Mouse (Mus musculus): ENCODE data around the gene Camk1d. TPM values are rescaled to one million over a fixed set of nuclear protein-coding genes. Genes with fewer than 3 reads are reported as not detected.

The Camk1d gene
- total and polyA plus RNA-seq, 3 experiments: 2.6 to 10.8 (median 6.8) TPM

DNA sequence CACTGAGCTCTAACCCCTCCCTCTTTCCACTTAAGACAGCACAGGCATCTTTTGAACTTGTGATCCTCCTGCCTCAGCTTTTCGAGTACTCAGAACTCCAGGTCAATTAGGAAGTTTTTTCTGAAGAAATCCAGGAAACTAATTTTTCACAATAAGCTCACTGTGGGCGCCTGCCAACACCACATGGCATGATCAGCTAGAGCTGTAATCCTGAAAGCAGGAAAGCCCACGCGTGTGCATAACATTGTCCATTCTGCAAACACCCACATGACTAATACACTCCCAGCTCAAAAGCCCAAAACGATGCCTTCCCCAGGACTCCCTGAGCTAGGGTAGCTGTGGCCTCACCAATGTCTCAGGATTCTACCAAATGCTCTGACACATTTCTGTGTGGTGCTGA is 125.2 kb downstream of the Camk1d start:
- Histone ChIP-seq H3K4me3 (ENCODE audit: low read depth, low read length) (no peak overlapping the region), H3K36me3 (replicated peaks) (no peaks in the 10 kb centered on the region), H3K4me1 (ENCODE audit: insufficient read depth, low read depth, low read length) (peaks cover 3% of the 10 kb centered on the region; the same call in 1 of the 2 replicates), H3K27me3 (ENCODE audit: insufficient read depth, low read length) (peaks cover 7% of the 10 kb centered on the region), H3K9me3 (replicated peaks) (no peaks in the 10 kb centered on the region)
- TF ChIP-seq TAL1 (conservative IDR thresholded peaks at IDR 0.05; ENCODE audit: low read depth, low read length): no peak
- no peak for TF ChIP-seq GATA2 (IDR thresholded peaks at IDR 0.05; ENCODE audit: borderline replicate concordance, low read depth, low read length)
- no peak for TF ChIP-seq GATA1 (IDR thresholded peaks at IDR 0.05; ENCODE audit: borderline replicate concordance, low read length)
- no peak for DNase-seq (ENCODE audit: low spot score)
- ATAC-seq (ENCODE audit: extremely low read depth, insufficient number of reproducible peaks, low FRiP score, poor library complexity, severe bottlenecking): no peak

DNA sequence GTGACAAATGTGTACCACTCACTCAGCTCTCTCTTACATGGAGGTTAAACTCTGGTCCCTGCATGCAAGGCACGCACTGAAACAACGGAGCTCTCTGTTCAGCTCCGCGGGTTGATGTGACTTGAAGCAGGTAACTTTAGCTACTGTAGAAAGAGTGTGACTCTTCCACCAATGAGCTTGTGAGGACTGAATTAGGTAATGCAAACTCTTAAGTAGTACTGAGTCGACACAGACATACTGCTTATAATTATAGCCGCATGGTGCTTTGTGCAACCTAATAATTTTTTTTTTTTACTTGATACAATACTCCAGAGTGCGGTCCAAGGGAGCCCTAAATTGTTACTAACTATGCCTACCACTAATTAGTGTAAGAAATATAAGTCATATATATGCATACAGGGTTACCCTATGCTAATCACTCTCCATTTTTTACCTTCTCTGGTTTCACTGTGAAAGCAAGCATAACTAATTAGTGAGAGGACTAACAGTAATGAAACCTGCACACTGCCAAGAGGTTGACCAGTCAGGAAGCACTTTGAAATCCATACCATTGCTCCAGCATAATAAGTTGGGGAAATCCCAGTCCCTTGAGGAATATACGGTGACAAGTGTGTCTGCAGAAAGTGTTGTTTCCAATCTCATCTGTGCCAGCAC is 125.9 kb downstream of the Camk1d start:
- H3K4me1 ChIP-seq (ENCODE audit: insufficient read depth, low read depth, low read length): peaks cover 3% of the 10 kb centered on the region; the same call in 1 of the 2 replicates
- no peaks in the 10 kb centered on the region for H3K9me3 ChIP-seq (replicated peaks)
- H3K4me3 ChIP-seq (ENCODE audit: low read depth, low read length): no peak overlapping the region
- no peak for DNase-seq (ENCODE audit: low spot score)
- peaks cover 7% of the 10 kb centered on the region for H3K27me3 ChIP-seq (ENCODE audit: insufficient read depth, low read length)
- no peak for ATAC-seq (ENCODE audit: extremely low read depth, insufficient number of reproducible peaks, low FRiP score, poor library complexity, severe bottlenecking)
- H3K36me3 ChIP-seq (replicated peaks): no peaks in the 10 kb centered on the region
- TF ChIP-seq CTCF (IDR thresholded peaks at IDR 0.05; ENCODE audit: low read depth, low read length): no peak
- no peak for TF ChIP-seq GATA2 (IDR thresholded peaks at IDR 0.05; ENCODE audit: borderline replicate concordance, low read depth, low read length)
- no peak for TF ChIP-seq TAL1 (conservative IDR thresholded peaks at IDR 0.05; ENCODE audit: low read depth, low read length)
- no peak for TF ChIP-seq GATA1 (IDR thresholded peaks at IDR 0.05; ENCODE audit: borderline replicate concordance, low read length)
- no peak for TF ChIP-seq POLR2AphosphoS5 (IDR thresholded peaks at IDR 0.05; ENCODE audit: insufficient replicate concordance, low read depth, low read length)

- ATAC-seq (ENCODE audit: extremely low read depth, insufficient number of reproducible peaks, low FRiP score, poor library complexity, severe bottlenecking): no peak
- no peak for DNase-seq (ENCODE audit: low spot score)
- Histone ChIP-seq H3K36me3 (replicated peaks) (no peaks in the 10 kb centered on the region), H3K9me3 (replicated peaks) (no peaks in the 10 kb centered on the region), H3K4me3 (ENCODE audit: low read depth, low read length) (no peak overlapping the region), H3K4me1 (ENCODE audit: insufficient read depth, low read depth, low read length) (no peaks in the 10 kb centered on the region), H3K27me3 (ENCODE audit: insufficient read depth, low read length) (peaks cover 2% of the 10 kb centered on the region; the same call in 1 of the 2 replicates)
- TF ChIP-seq GATA2 (IDR thresholded peaks at IDR 0.05; ENCODE audit: borderline replicate concordance, low read depth, low read length) (no peak), POLR2AphosphoS5 (IDR thresholded peaks at IDR 0.05; ENCODE audit: insufficient replicate concordance, low read depth, low read length) (no peak), GATA1 (IDR thresholded peaks at IDR 0.05; ENCODE audit: borderline replicate concordance, low read length) (no peak), CTCF (IDR thresholded peaks at IDR 0.05; ENCODE audit: low read depth, low read length) (no peak), TAL1 (conservative IDR thresholded peaks at IDR 0.05; ENCODE audit: low read depth, low read length) (no peak)
Measured at GRCm38 (mm10) chr2:5584318-5585027, 129.8 kb downstream of the Camk1d start.

- ATAC-seq (ENCODE audit: extremely low read depth, insufficient number of reproducible peaks, low FRiP score, poor library complexity, severe bottlenecking) (no peak), DNase-seq (ENCODE audit: low spot score) (no peak)
- H3K36me3 ChIP-seq (replicated peaks): no peaks in the 10 kb centered on the region
- no peak for TF ChIP-seq TAL1 (conservative IDR thresholded peaks at IDR 0.05; ENCODE audit: low read depth, low read length)
- TF ChIP-seq CTCF (IDR thresholded peaks at IDR 0.05; ENCODE audit: low read depth, low read length): no peak
- no peak for TF ChIP-seq POLR2AphosphoS5 (IDR thresholded peaks at IDR 0.05; ENCODE audit: insufficient replicate concordance, low read depth, low read length)
- no peak for TF ChIP-seq GATA1 (IDR thresholded peaks at IDR 0.05; ENCODE audit: borderline replicate concordance, low read length)
- TF ChIP-seq GATA2 (IDR thresholded peaks at IDR 0.05; ENCODE audit: borderline replicate concordance, low read depth, low read length): no peak
- H3K9me3 ChIP-seq (replicated peaks): no peaks in the 10 kb centered on the region
- H3K27me3 ChIP-seq (ENCODE audit: insufficient read depth, low read length): peaks cover 10% of the 10 kb centered on the region
- no peak overlapping the region for H3K4me3 ChIP-seq (ENCODE audit: low read depth, low read length)
- H3K4me1 ChIP-seq (ENCODE audit: insufficient read depth, low read depth, low read length): no peaks in the 10 kb centered on the region
Measured at GRCm38 (mm10) chr2:5579391-5579790, 134.9 kb downstream of the Camk1d start.

GRCm38 (mm10) chr2:5577399-5578129 is 136.8 kb downstream of the Camk1d start:
- Histone ChIP-seq H3K27me3 (ENCODE audit: insufficient read depth, low read length) (peaks cover 8% of the 10 kb centered on the region), H3K36me3 (replicated peaks) (no peaks in the 10 kb centered on the region), H3K9me3 (replicated peaks) (no peaks in the 10 kb centered on the region), H3K4me3 (ENCODE audit: low read depth, low read length) (no peak overlapping the region), H3K4me1 (ENCODE audit: insufficient read depth, low read depth, low read length) (no peaks in the 10 kb centered on the region)
- DNase-seq (ENCODE audit: low spot score) (no peak), ATAC-seq (ENCODE audit: extremely low read depth, insufficient number of reproducible peaks, low FRiP score, poor library complexity, severe bottlenecking) (no peak)
- TF ChIP-seq GATA1 (IDR thresholded peaks at IDR 0.05; ENCODE audit: borderline replicate concordance, low read length) (no peak), POLR2AphosphoS5 (IDR thresholded peaks at IDR 0.05; ENCODE audit: insufficient replicate concordance, low read depth, low read length) (no peak), GATA2 (IDR thresholded peaks at IDR 0.05; ENCODE audit: borderline replicate concordance, low read depth, low read length) (no peak), CTCF (IDR thresholded peaks at IDR 0.05; ENCODE audit: low read depth, low read length) (no peak), TAL1 (conservative IDR thresholded peaks at IDR 0.05; ENCODE audit: low read depth, low read length) (no peak)
